Mouse (Mus musculus) left cerebral cortex, adult 8-10 months (tissue): ENCODE data around the gene Chkb. TPM values are rescaled to one million over a fixed set of nuclear protein-coding genes. Genes with fewer than 3 reads are reported as not detected.

Experiments
- DNase-seq, 2 experiments: peaks; one replicate each; pipeline ENCODE4 v3.0.0; 2022; ENCODE audit warnings: low spot score in 2 of 2
- total RNA-seq, 4 experiments: library from RNA; stranded (reverse); gene quantifications; 2 replicates each; pipeline ENCODE4 v1.2.4; 2022

Chkb gene
- total RNA-seq: 10 to 100 TPM; 37.4 to 49.3 (median 42.9) TPM

- DNase-seq: peak; percentile 87 to 97
Observed at GRCm38 (mm10) chr15:89429352-89430221, at the start of gene Chkb, which contains the start of the genes C730034F03Rik and Gm44502. Gene Chkb, minus strand, starts transcription at chr15:89429908. Gene C730034F03Rik, plus strand, starts transcription at chr15:89429589. Gene Gm44502, minus strand, starts transcription at chr15:89429696.

- DNase-seq: no peak
Observed at GRCm38 (mm10) chr15:89478622-89479021, 48.9 kb upstream of the Chkb start.

- no peak for DNase-seq
Observed at GRCm38 (mm10) chr15:89477806-89478205, 48.1 kb upstream of the Chkb start.

- DNase-seq: no peak
Observed at GRCm38 (mm10) chr15:89477091-89477491, 47.4 kb upstream of the Chkb start, which contains the start of gene Arsa. Gene Arsa, minus strand, starts transcription at chr15:89477425.

- DNase-seq: no peak
Observed at GRCm38 (mm10) chr15:89476475-89476815, 46.7 kb upstream of the Chkb start.

GRCm38 (mm10) chr15:89475611-89476474 lies 46.1 kb upstream of the Chkb start:
- DNase-seq: peak; percentile 81 to 93

- no peak for DNase-seq
Observed at GRCm38 (mm10) chr15:89475293-89475600, 45.5 kb upstream of the Chkb start.

GRCm38 (mm10) chr15:89474596-89475292 lies 45.0 kb upstream of the Chkb start:
- no peak for DNase-seq

GRCm38 (mm10) chr15:89473921-89474320 lies 44.2 kb upstream of the Chkb start:
- DNase-seq: no peak

GRCm38 (mm10) chr15:89473370-89473769 lies 43.7 kb upstream of the Chkb start:
- no peak for DNase-seq

- DNase-seq: no peak
Observed at GRCm38 (mm10) chr15:89471476-89471875, 41.8 kb upstream of the Chkb start.

GRCm38 (mm10) chr15:89468577-89468976 lies 38.9 kb upstream of the Chkb start:
- DNase-seq: no peak

- no peak for DNase-seq
Observed at GRCm38 (mm10) chr15:89465052-89465451, 35.3 kb upstream of the Chkb start.

GRCm38 (mm10) chr15:89463334-89464235 lies 33.9 kb upstream of the Chkb start:
- no peak for DNase-seq

GRCm38 (mm10) chr15:89462176-89462575 lies 32.5 kb upstream of the Chkb start:
- no peak for DNase-seq

GRCm38 (mm10) chr15:89461321-89461720 lies 31.6 kb upstream of the Chkb start:
- DNase-seq: no peak

- no peak for DNase-seq
Observed at GRCm38 (mm10) chr15:89460298-89460697, 30.6 kb upstream of the Chkb start.

- no peak for DNase-seq
Observed at GRCm38 (mm10) chr15:89459821-89460220, 30.1 kb upstream of the Chkb start.

GRCm38 (mm10) chr15:89458942-89459341 lies 29.2 kb upstream of the Chkb start:
- no peak for DNase-seq

- no peak for DNase-seq
Observed at GRCm38 (mm10) chr15:89455642-89456041, 25.9 kb upstream of the Chkb start.

- no peak for DNase-seq
Observed at GRCm38 (mm10) chr15:89454857-89455256, 25.1 kb upstream of the Chkb start.
